Mouse (Mus musculus) heart, postnatal 36 days (tissue): ENCODE results near the gene Celf5. TPM values are rescaled to one million over a fixed set of nuclear protein-coding genes. Genes with fewer than 3 reads are reported as not detected.

Experiments used
- DNase-seq, 2 experiments: peaks; one replicate each; pipeline ENCODE4 v3.0.0; 2021 to 2022
- intact Hi-C: fragments of 180-260 bp; cut with DNase I; formaldehyde crosslinking; loops from one replicate; pipeline ENCODE4 v1.15.1; 2025
- total RNA-seq, 2 experiments: library from RNA; stranded (reverse); gene quantifications; 2 replicates each; pipeline ENCODE4 v1.2.3; 2021

Celf5 gene
- total RNA-seq, 2 experiments from 2014 or later, result 0.24 TPM; not detected in 1

GRCm38 (mm10) chr10:81430141-81430830 lies 52.2 kb downstream of the Celf5 start:
- intact Hi-C loops, result loop anchor here (1.0 kb wide), 1 partner anchor 16 kb away; no protein-coding TSS in a partner anchor
- peak; percentile 83 to 89 for DNase-seq

GRCm38 (mm10) chr10:81429605-81430061 lies 52.9 kb downstream of the Celf5 start:
- intact Hi-C loops, result loop anchor here (1.0 kb wide), 1 partner anchor 15 kb away; no protein-coding TSS in a partner anchor
- DNase-seq, result peak; percentile 88 to 90

GRCm38 (mm10) chr10:81429092-81429491 lies 53.4 kb downstream of the Celf5 start:
- no peak for DNase-seq
- intact Hi-C loops, result no loop called here

GRCm38 (mm10) chr10:81428507-81428870 lies 54.0 kb downstream of the Celf5 start:
- no peak for DNase-seq
- intact Hi-C loops, result no loop called here

GRCm38 (mm10) chr10:81427804-81428506 lies 54.6 kb downstream of the Celf5 start:
- no peak for DNase-seq

GRCm38 (mm10) chr10:81427327-81427726 lies 55.2 kb downstream of the Celf5 start:
- intact Hi-C loops, result no loop called here
- DNase-seq, result no peak

More at GRCm38 (mm10) chr10:81427804-81428506, 54.6 kb downstream of the Celf5 start:
- intact Hi-C loops, result no loop called here

GRCm38 (mm10) chr10:81426897-81427296 lies 55.6 kb downstream of the Celf5 start:
- peak; percentile 80 to 83 for DNase-seq
- intact Hi-C loops, result no loop called here

GRCm38 (mm10) chr10:81426081-81426671 lies 56.3 kb downstream of the Celf5 start:
- intact Hi-C loops, result no loop called here
- peak; percentile 23 to 43 for DNase-seq

GRCm38 (mm10) chr10:81425236-81425850 lies 57.2 kb downstream of the Celf5 start:
- intact Hi-C loops, result loop anchor here (2.0 kb wide), 1 partner anchor 15 kb away; no protein-coding TSS in a partner anchor
- DNase-seq, result peak; percentile 52 to 72

GRCm38 (mm10) chr10:81424246-81425051 lies 58.1 kb downstream of the Celf5 start:
- intact Hi-C loops, result loop anchor here (2.0 kb wide), 1 partner anchor 14 kb away; no protein-coding TSS in a partner anchor
- DNase-seq, result peak; percentile 57 to 72

GRCm38 (mm10) chr10:81423476-81424245 lies 58.8 kb downstream of the Celf5 start:
- DNase-seq, result peak in 1 of 2 experiments; percentile 1
- intact Hi-C loops, result loop anchor here (2.0 kb wide), 1 partner anchor 13 kb away; no protein-coding TSS in a partner anchor

GRCm38 (mm10) chr10:81422661-81423217 lies 59.8 kb downstream of the Celf5 start:
- intact Hi-C loops, result no loop called here
- no peak for DNase-seq

- intact Hi-C loops, result no loop called here
Measured at GRCm38 (mm10) chr10:81422191-81422590, 60.3 kb downstream of the Celf5 start.

GRCm38 (mm10) chr10:81421797-81422100 lies 60.8 kb downstream of the Celf5 start:
- peak; percentile 15 to 41 for DNase-seq
- intact Hi-C loops, result no loop called here

More at GRCm38 (mm10) chr10:81422191-81422590, 60.3 kb downstream of the Celf5 start:
- DNase-seq, result peak in 1 of 2 experiments; percentile 6

- peak; percentile 2 to 11 for DNase-seq
- intact Hi-C loops, result no loop called here
Measured at GRCm38 (mm10) chr10:81421041-81421796, 61.3 kb downstream of the Celf5 start.

- intact Hi-C loops, result no loop called here
- peak in 1 of 2 experiments; percentile 3 for DNase-seq
Measured at GRCm38 (mm10) chr10:81420191-81420767, 62.2 kb downstream of the Celf5 start.

- peak; percentile 3 to 17 for DNase-seq
- intact Hi-C loops, result no loop called here
Measured at GRCm38 (mm10) chr10:81419111-81419928, 63.2 kb downstream of the Celf5 start.
